Mouse (Mus musculus) central nervous system, embryonic 11.5 days (tissue): ENCODE measurements around the gene Sec31b. TPM values are rescaled to one million over a fixed set of nuclear protein-coding genes. Genes with fewer than 3 reads are reported as not detected.

Source experiments
- polyA plus RNA-seq: library from polyadenylated mRNA; depleted of rRNA; stranded (reverse); fragments of >200 nt; gene quantifications from 2 replicates; pipeline ENCODE4 v1.2.3, GENCODE M21; 2012; rRNA removed

Gene Sec31b
- 0.63 and 0.66 TPM in 2 replicates for polyA plus RNA-seq

GRCm38 (mm10) chr19:44545321-44546041 lies at the start of gene Sec31b:
TSS of gene Sec31b (minus strand) at chr19:44545864.

GRCm38 (mm10) chr19:44562652-44563206 lies 17.1 kb upstream of the Sec31b start, which contains the start of gene Hif1an:
TSS of gene Hif1an (plus strand) at chr19:44562850.

GRCm38 (mm10) chr19:44554861-44555590 lies 9.4 kb upstream of the Sec31b start, which contains the start of gene Ndufb8:
TSS of gene Ndufb8 (minus strand) at chr19:44555440.

GRCm38 (mm10) chr19:44552731-44553130 lies 7.1 kb upstream of the Sec31b start, which contains the start of gene Gm20538:
TSS of gene Gm20538 (minus strand) at chr19:44552831.

GRCm38 (mm10) chr19:44493128-44493527 lies 52.5 kb downstream of the Sec31b start, which contains the start of gene Wnt8b:
TSS of gene Wnt8b (plus strand) at chr19:44493472.

Other genes starting within 250 kb of the Sec31b start
- gene Scd4, start 212.8 kb downstream of the Sec31b start, polyA plus RNA-seq, result 0.13 and 0.30 TPM in 2 replicates
- gene Scd1, start 138.0 kb downstream of the Sec31b start, polyA plus RNA-seq, result 17.0 and 23.0 TPM in 2 replicates
- 12.1 and 21.9 TPM in 2 replicates for gene Wnt8b, start 52.4 kb downstream of the Sec31b start, polyA plus RNA-seq
- gene Gm20538, start 7.0 kb upstream of the Sec31b start, polyA plus RNA-seq, result not detected in 2 replicates
- gene Ndufb8, start 9.6 kb upstream of the Sec31b start, polyA plus RNA-seq, result 226 and 346 TPM in 2 replicates
- 30.5 and 32.0 TPM in 2 replicates for gene Hif1an, start 17.0 kb upstream of the Sec31b start, polyA plus RNA-seq
- gene Pax2, start 210.2 kb upstream of the Sec31b start, polyA plus RNA-seq, result 1.8 and 7.1 TPM in 2 replicates